Mouse (Mus musculus) intestine, embryonic 15.5 days (tissue): ENCODE data around the gene Celsr3. TPM values are rescaled to one million over a fixed set of nuclear protein-coding genes. Genes with fewer than 3 reads are reported as not detected.

Experiments used
- ATAC-seq: fragments of 200-750 bp; cut with Nextera tagmentation; 2 replicates; pipeline ENCODE4 v1.8.0; 2017; ENCODE audit warnings: moderate TSS enrichment, moderate library complexity
- H3K27ac ChIP-seq: fragments of 300-500 bp; sonication (generic); 2 replicates; pipeline ENCODE4 v1.5.1; 2015; ENCODE audit warnings: mild to moderate bottlenecking, inconsistent platforms
- H3K27me3 ChIP-seq: fragments of 300-500 bp; sonication (generic); replicated peaks from 2 replicates; pipeline ENCODE4 v1.6.1; 2015; ENCODE audit warnings: inconsistent platforms
- H3K36me3 ChIP-seq: fragments of 300-500 bp; sonication (generic); 2 replicates; pipeline ENCODE4 v1.6.1; 2015; ENCODE audit warnings: inconsistent platforms
- H3K4me1 ChIP-seq: fragments of 300-500 bp; sonication (generic); replicated peaks from 2 replicates; pipeline ENCODE4 v1.6.1; 2015; ENCODE audit warnings: inconsistent platforms
- H3K4me2 ChIP-seq: fragments of 300-500 bp; sonication (generic); replicated peaks from 2 replicates; pipeline ENCODE4 v1.6.1; 2015; ENCODE audit warnings: mild to moderate bottlenecking, inconsistent platforms
- H3K4me3 ChIP-seq: fragments of 300-500 bp; sonication (generic); replicated peaks from 2 replicates; pipeline ENCODE4 v1.5.1; 2015; ENCODE audit warnings: inconsistent platforms
- H3K9ac ChIP-seq: fragments of 300-500 bp; sonication (generic); 2 replicates; pipeline ENCODE4 v1.6.1; 2015; ENCODE audit warnings: inconsistent platforms
- H3K9me3 ChIP-seq: fragments of 300-500 bp; sonication (generic); 2 replicates; pipeline ENCODE4 v1.6.1; 2016; ENCODE audit warnings: inconsistent platforms
- whole genome bisulfite sequencing: fragments of 180-500 bp; shearing (Covaris S2); methylation state at CpG from one replicate; pipeline ENCODE4 v1.1.7; 2015; 5-methylcytosine and 5-hydroxymethylcytosine counted together
- polyA plus RNA-seq: library from polyadenylated mRNA; unstranded; fragments of >200 nt; fragmentation: Nextera tagmentation; extraction: Ambion mirVana; gene quantifications from 2 replicates; pipeline ENCODE4 v1.2.1, GENCODE M21; 2015

Gene Celsr3
- polyA plus RNA-seq, 1 experiment from 2014 or later = 0.64 TPM

GRCm38 (mm10) chr9:108808163-108808665 is 17.9 kb upstream of the Celsr3 start, which contains the start of gene Nckipsd:
TSS of gene Nckipsd (plus strand) at chr9:108808368.
- Histone ChIP-seq H3K4me1 (0 out of 2 replicates have a peak, but pooled peaks cover 8% of the 10 kb centered on the region), H3K36me3 (peaks cover 27% of the 10 kb centered on the region), H3K9ac (peak within 1 kb of the TSS; percentile 81), H3K27me3 (no peaks in the 10 kb centered on the region), H3K27ac (peak within 1 kb of the TSS; percentile 32; the same call in 1 of the 2 replicates), H3K9me3 (no peaks in the 10 kb centered on the region), H3K4me2 (peak within 1 kb of the TSS; percentile 85), H3K4me3 (peak within 1 kb of the TSS; percentile 74)
- ATAC-seq = peak; percentile 93
- WGBS = 0% methylated on average over 62 of the region's 62 CpGs

- peak overlapping the region; percentile 85 for H3K4me2 ChIP-seq
- H3K9ac ChIP-seq = peak overlapping the region; percentile 81; the same call in 1 of the 2 replicates
- H3K4me3 ChIP-seq = peak overlapping the region; percentile 74
- 0 out of 2 replicates have a peak, but pooled peaks cover 8% of the 10 kb centered on the region for H3K4me1 ChIP-seq
- H3K27me3 ChIP-seq = no peaks in the 10 kb centered on the region
- WGBS = 56% methylated on average over 5 of the region's 5 CpGs
- H3K9me3 ChIP-seq = no peaks in the 10 kb centered on the region
- peaks cover 28% of the 10 kb centered on the region for H3K36me3 ChIP-seq
- ATAC-seq = no peak
- no peak overlapping the region for H3K27ac ChIP-seq
Measured at GRCm38 (mm10) chr9:108809188-108809587, 16.9 kb upstream of the Celsr3 start.

GRCm38 (mm10) chr9:108809723-108810122 is 16.4 kb upstream of the Celsr3 start:
- no peak overlapping the region for H3K4me3 ChIP-seq

GRCm38 (mm10) chr9:108810516-108810915 is 15.6 kb upstream of the Celsr3 start:
- H3K36me3 ChIP-seq = peaks cover 25% of the 10 kb centered on the region
- H3K9ac ChIP-seq = no peak overlapping the region
- H3K4me3 ChIP-seq = no peak overlapping the region
- no peak for ATAC-seq
- no peak overlapping the region for H3K27ac ChIP-seq
- 0 out of 2 replicates have a peak, but pooled peaks cover 8% of the 10 kb centered on the region for H3K4me1 ChIP-seq
- no peaks in the 10 kb centered on the region for H3K27me3 ChIP-seq
- H3K9me3 ChIP-seq = no peaks in the 10 kb centered on the region
- no peak overlapping the region for H3K4me2 ChIP-seq
- WGBS = 84% methylated on average over 5 of the region's 5 CpGs

More at GRCm38 (mm10) chr9:108809723-108810122, 16.4 kb upstream of the Celsr3 start:
- Histone ChIP-seq H3K9ac (no peak overlapping the region), H3K4me1 (0 out of 2 replicates have a peak, but pooled peaks cover 8% of the 10 kb centered on the region), H3K9me3 (no peaks in the 10 kb centered on the region), H3K27me3 (no peaks in the 10 kb centered on the region), H3K4me2 (peak overlapping the region; percentile 17; the same call in 1 of the 2 replicates), H3K27ac (no peak overlapping the region), H3K36me3 (peaks cover 28% of the 10 kb centered on the region)
- ATAC-seq = no peak
- 68% methylated on average over 6 of the region's 6 CpGs for WGBS

- 88% methylated on average over 7 of the region's 7 CpGs for WGBS
- H3K9ac ChIP-seq = no peak overlapping the region
- H3K4me3 ChIP-seq = no peak overlapping the region
- H3K36me3 ChIP-seq = peaks cover 16% of the 10 kb centered on the region; the same call in 1 of the 2 replicates
- H3K9me3 ChIP-seq = no peaks in the 10 kb centered on the region
- H3K27ac ChIP-seq = no peak overlapping the region
- no peak overlapping the region for H3K4me2 ChIP-seq
- no peaks in the 10 kb centered on the region for H3K4me1 ChIP-seq
- H3K27me3 ChIP-seq = no peaks in the 10 kb centered on the region
- ATAC-seq = no peak
Measured at GRCm38 (mm10) chr9:108815557-108815956, 10.6 kb upstream of the Celsr3 start.

- no peaks in the 10 kb centered on the region for H3K4me1 ChIP-seq
- no peak for ATAC-seq
- 0 out of 2 replicates have a peak, but pooled peaks cover 7% of the 10 kb centered on the region for H3K36me3 ChIP-seq
- H3K9ac ChIP-seq = no peak overlapping the region
- no peaks in the 10 kb centered on the region for H3K9me3 ChIP-seq
- H3K4me3 ChIP-seq = no peak overlapping the region
- H3K4me2 ChIP-seq = no peak overlapping the region
- WGBS = 55% methylated on average over 3 of the region's 3 CpGs
- H3K27me3 ChIP-seq = peaks cover 16% of the 10 kb centered on the region
- no peak overlapping the region for H3K27ac ChIP-seq
Measured at GRCm38 (mm10) chr9:108819495-108819894, 6.6 kb upstream of the Celsr3 start.

- WGBS = 55% methylated on average over 5 of the region's 5 CpGs
- no peak for ATAC-seq
- H3K27me3 ChIP-seq = peaks cover 22% of the 10 kb centered on the region
- no peak overlapping the region for H3K4me2 ChIP-seq
- H3K4me3 ChIP-seq = no peak overlapping the region
- H3K27ac ChIP-seq = no peak overlapping the region
- no peaks in the 10 kb centered on the region for H3K4me1 ChIP-seq
- H3K9me3 ChIP-seq = no peaks in the 10 kb centered on the region
- H3K36me3 ChIP-seq = 0 out of 2 replicates have a peak, but pooled peaks cover 5% of the 10 kb centered on the region
- no peak overlapping the region for H3K9ac ChIP-seq
Measured at GRCm38 (mm10) chr9:108820077-108820476, 6.0 kb upstream of the Celsr3 start.

GRCm38 (mm10) chr9:108824144-108824685 is 1.9 kb upstream of the Celsr3 start:
- ATAC-seq = no peak
- 5% methylated on average over 25 of the region's 25 CpGs for WGBS
- H3K27ac ChIP-seq = no peak overlapping the region
- peaks cover 62% of the 10 kb centered on the region for H3K27me3 ChIP-seq
- peaks cover 15% of the 10 kb centered on the region for H3K4me1 ChIP-seq
- H3K4me3 ChIP-seq = no peak overlapping the region; the same call in 1 of the 2 replicates
- no peaks in the 10 kb centered on the region for H3K36me3 ChIP-seq
- no peak overlapping the region for H3K4me2 ChIP-seq
- H3K9me3 ChIP-seq = no peaks in the 10 kb centered on the region
- H3K9ac ChIP-seq = no peak overlapping the region

GRCm38 (mm10) chr9:108824755-108825413 is 1.2 kb upstream of the Celsr3 start:
- no peak overlapping the region for H3K4me3 ChIP-seq

GRCm38 (mm10) chr9:108826700-108827340 is 700 bp downstream of the Celsr3 start:
- 0 out of 2 replicates have a peak overlapping the region, but pooled peaks have one; percentile 13 for H3K9ac ChIP-seq
- peaks cover 22% of the 10 kb centered on the region for H3K4me1 ChIP-seq
- H3K4me2 ChIP-seq = peak overlapping the region; percentile 92
- ATAC-seq = peak; percentile 70
- H3K4me3 ChIP-seq = peak overlapping the region; percentile 42
- peaks cover 83% of the 10 kb centered on the region for H3K27me3 ChIP-seq
- 3% methylated on average over 39 of the region's 39 CpGs for WGBS
- H3K9me3 ChIP-seq = no peaks in the 10 kb centered on the region
- no peaks in the 10 kb centered on the region for H3K36me3 ChIP-seq
- H3K27ac ChIP-seq = no peak overlapping the region

More at GRCm38 (mm10) chr9:108824755-108825413, 1.2 kb upstream of the Celsr3 start:
- ATAC-seq = peak; percentile 43
- 1% methylated on average over 31 of the region's 31 CpGs for WGBS
- no peak overlapping the region for H3K9ac ChIP-seq
- no peaks in the 10 kb centered on the region for H3K36me3 ChIP-seq
- H3K27me3 ChIP-seq = peaks cover 68% of the 10 kb centered on the region
- peaks cover 15% of the 10 kb centered on the region for H3K4me1 ChIP-seq
- no peaks in the 10 kb centered on the region for H3K9me3 ChIP-seq
- H3K4me2 ChIP-seq = no peak overlapping the region; the same call in 1 of the 2 replicates
- no peak overlapping the region for H3K27ac ChIP-seq

- Histone ChIP-seq H3K36me3 (no peaks in the 10 kb centered on the region), H3K27ac (no peak overlapping the region), H3K4me3 (peak overlapping the region; percentile 42), H3K9ac (0 out of 2 replicates have a peak overlapping the region, but pooled peaks have one; percentile 13), H3K4me2 (peak overlapping the region; percentile 92), H3K9me3 (no peaks in the 10 kb centered on the region), H3K27me3 (peaks cover 86% of the 10 kb centered on the region), H3K4me1 (peaks cover 25% of the 10 kb centered on the region)
- no peak for ATAC-seq
- 9% methylated on average over 34 of the region's 34 CpGs for WGBS
Measured at GRCm38 (mm10) chr9:108827454-108827853, 1.3 kb downstream of the Celsr3 start.

GRCm38 (mm10) chr9:108827906-108828305 is 1.8 kb downstream of the Celsr3 start:
- ATAC-seq = no peak
- H3K4me3 ChIP-seq = peak overlapping the region; percentile 42; the same call in 1 of the 2 replicates
- no peak overlapping the region for H3K9ac ChIP-seq
- peak overlapping the region; percentile 92 for H3K4me2 ChIP-seq
- no peak overlapping the region for H3K27ac ChIP-seq
- no peaks in the 10 kb centered on the region for H3K36me3 ChIP-seq
- peaks cover 29% of the 10 kb centered on the region for H3K4me1 ChIP-seq
- no peaks in the 10 kb centered on the region for H3K9me3 ChIP-seq
- WGBS = 60% methylated on average over 18 of the region's 18 CpGs
- H3K27me3 ChIP-seq = peaks cover 90% of the 10 kb centered on the region
